Mouse (Mus musculus): Measurements from ENCODE around the gene Gyg. TPM values are rescaled to one million over a fixed set of nuclear protein-coding genes. Genes with fewer than 3 reads are reported as not detected.

Gene Gyg
- total RNA-seq, 2 experiments from 2014 or later, result 28.8 to 29.0 TPM

DNA sequence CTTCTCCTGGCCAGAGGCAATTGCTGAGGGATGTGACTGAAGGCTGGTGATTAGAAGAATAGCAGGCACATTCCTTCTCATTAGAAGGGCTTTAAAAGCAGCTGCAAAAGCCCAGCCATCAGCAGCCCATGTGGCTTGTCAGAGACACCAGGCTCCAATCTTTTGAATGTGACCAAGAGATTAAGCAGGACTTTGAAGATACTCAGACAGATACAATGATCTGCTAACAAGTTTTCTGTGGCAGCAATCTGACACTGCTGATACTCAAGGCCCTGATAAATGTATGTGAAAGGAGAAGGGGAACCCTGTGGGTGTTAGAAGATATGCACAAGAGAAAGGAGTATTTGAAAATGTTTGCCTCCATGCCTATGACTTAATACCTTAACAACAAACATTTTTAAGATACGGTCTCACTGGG lies 9.4 kb downstream of the Gyg start:
- no peak for TF ChIP-seq CTCF (IDR thresholded peaks at IDR 0.05)
- DNase-seq (ENCODE audit: extremely low spot score in 1 of 2, low spot score in 2 of 2), result no peak
- Histone ChIP-seq H3K4me3 (no peak overlapping the region), H3K27ac (no peak overlapping the region)
- intact Hi-C loops (cut with DNase I), result no loop called here

DNA sequence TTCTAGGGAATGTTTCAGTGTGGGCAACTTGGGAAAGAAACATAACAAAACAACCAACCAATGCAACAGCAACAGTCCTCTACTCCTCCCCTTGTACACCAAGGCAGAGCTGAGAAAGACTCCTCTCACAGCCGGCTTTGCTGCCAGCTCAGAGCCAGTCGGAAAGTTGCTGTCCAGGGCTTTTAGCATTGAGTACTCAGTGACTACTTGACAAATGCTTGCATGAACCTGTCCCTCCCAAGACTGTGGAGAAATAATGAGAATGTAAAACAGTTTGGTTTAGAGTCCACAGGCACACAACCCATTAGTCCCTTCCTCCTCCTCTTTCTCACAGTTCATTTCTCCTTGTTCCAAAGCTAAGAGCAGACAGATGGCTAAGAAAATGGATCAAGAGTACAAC lies 10.7 kb downstream of the Gyg start:
- Histone ChIP-seq H3K27ac (no peak overlapping the region), H3K4me3 (no peak overlapping the region)
- intact Hi-C loops (cut with DNase I), result no loop called here
- TF ChIP-seq CTCF (IDR thresholded peaks at IDR 0.05), result no peak
- no peak for DNase-seq (ENCODE audit: extremely low spot score in 1 of 2, low spot score in 2 of 2)

DNA sequence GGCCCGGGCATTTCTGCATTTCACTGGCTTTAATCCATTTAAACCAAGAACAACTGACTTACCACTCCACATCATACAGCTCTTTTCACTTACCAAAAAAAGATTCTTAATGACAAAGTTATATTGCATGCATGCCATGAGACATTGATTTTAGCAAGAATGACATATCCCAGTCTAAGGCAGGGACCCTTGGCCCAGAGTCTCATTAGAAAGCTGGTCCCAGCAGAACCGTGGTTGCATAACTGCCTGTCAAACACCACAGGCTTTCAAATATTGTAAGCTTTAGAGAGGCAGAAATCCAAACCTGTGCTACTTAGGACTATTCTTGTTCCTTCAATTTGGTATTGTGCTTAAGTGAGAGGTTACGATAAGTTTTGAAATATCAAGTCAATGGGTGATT lies 11.4 kb downstream of the Gyg start:
- no peak for DNase-seq (ENCODE audit: extremely low spot score in 1 of 2, low spot score in 2 of 2)
- TF ChIP-seq CTCF (IDR thresholded peaks at IDR 0.05), result no peak
- no peak overlapping the region for H3K4me3 ChIP-seq
- intact Hi-C loops (cut with DNase I), result no loop called here
- H3K27ac ChIP-seq, result no peak overlapping the region

- no peak overlapping the region for H3K27ac ChIP-seq
- TF ChIP-seq CTCF (IDR thresholded peaks at IDR 0.05), result no peak
- H3K4me3 ChIP-seq, result no peak overlapping the region
- no peak for DNase-seq (ENCODE audit: extremely low spot score in 1 of 2, low spot score in 2 of 2)
- intact Hi-C loops (cut with DNase I), result no loop called here
These were observed 12.5 kb downstream of the Gyg start for GRCm38 (mm10) chr3:20142576-20142975.

DNA sequence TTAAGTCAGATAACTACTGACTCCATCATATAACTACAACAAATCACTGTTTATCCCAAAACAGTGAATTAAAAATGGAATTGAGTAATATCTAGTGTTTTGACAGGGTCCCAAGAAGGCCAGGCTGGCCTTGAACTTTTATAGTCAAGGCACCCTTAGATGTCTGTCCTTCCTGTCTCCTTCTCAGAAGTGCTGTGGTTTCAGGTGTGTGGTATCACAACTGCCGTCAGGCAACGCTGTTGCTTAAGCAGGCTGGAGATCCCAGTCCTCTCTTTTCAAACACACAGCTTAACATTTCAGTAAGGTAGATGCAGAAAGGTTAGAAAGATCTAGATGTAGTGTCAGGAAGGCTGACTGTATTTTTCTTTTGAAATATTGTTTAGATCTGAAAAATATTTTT lies 13.0 kb downstream of the Gyg start:
- TF ChIP-seq CTCF (IDR thresholded peaks at IDR 0.05), result no peak
- Histone ChIP-seq H3K4me3 (no peak overlapping the region), H3K27ac (no peak overlapping the region)
- intact Hi-C loops (cut with DNase I), result no loop called here
- DNase-seq (ENCODE audit: extremely low spot score in 1 of 2, low spot score in 2 of 2), result no peak

DNA sequence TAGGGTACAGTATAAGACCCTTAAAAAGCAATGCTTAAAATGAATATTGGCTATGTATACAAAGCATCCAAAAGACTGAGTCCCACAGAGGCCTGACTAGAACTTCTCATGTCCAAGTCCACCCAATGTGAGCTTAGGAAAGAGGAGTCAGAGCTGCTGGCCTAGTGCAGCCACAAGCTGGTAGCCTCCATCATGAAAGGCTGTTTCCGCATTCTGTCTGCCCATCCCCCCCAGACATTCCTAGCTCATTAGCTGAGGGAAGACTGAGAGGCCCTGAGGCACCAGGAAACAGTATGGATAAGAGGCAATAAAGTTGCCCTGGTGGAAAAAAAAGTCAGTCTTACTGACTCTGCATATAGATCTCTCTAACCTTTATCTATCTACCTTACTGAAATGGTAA lies 13.4 kb downstream of the Gyg start:
- TF ChIP-seq CTCF (IDR thresholded peaks at IDR 0.05), result no peak
- intact Hi-C loops (cut with DNase I), result no loop called here
- no peak overlapping the region for H3K27ac ChIP-seq

DNA sequence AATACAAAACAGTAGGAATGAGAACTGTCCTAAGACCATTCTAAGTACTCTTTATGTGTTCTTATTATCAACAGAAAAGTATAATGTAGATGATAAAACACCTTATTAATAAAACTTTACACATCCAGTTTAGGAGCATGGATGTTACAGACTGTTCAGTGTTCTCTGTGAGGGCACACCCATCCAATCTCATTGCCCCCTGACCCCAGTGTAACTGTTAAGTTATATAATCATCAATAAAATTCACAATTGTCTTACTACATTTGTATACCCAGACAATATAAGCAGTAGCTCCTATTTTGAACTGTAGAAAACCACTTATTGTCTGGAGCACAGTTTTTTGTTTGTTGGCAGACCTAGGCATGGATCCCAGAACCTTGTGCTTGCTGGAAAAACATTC lies 13.9 kb downstream of the Gyg start:
- DNase-seq (ENCODE audit: extremely low spot score in 1 of 2, low spot score in 2 of 2), result no peak
- H3K27ac ChIP-seq, result no peak overlapping the region
- intact Hi-C loops (cut with DNase I), result no loop called here

More for the DNA sequence above, 13.4 kb downstream of the Gyg start:
- no peak overlapping the region for H3K4me3 ChIP-seq
- no peak for DNase-seq (ENCODE audit: extremely low spot score in 1 of 2, low spot score in 2 of 2)

DNA sequence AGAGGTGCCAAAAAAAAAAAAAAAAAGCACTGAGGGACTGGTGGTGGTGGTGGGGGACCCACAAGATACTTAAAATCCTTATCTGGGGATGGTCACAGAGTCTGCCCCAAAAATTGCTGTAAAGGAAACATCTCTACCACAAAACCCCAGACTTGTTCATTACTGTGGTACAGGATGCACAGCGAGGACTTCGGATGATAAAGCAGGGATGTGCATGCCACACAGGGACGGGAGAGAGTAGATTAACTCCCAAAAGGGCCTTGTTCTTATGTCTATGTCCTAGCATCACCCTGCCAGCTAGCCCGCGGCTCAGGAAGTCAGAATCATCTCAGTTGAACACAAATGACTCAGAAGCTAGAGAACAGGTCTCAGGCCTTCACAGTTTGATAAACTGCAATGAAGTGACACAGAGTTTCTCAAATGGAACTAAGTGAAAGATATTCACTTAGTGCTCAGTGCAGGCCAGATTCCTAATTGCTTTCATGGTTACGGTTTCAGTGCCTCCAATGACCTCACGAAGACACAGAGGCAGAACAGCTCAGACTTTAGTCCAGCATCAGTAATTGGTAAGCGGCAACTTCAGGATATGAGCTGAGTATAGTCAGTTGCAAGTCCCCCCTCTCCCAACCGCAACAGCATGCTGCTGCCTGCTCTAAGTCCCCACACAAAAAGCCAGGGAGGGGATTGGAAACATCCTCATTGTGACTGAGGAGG lies 18.1 kb downstream of the Gyg start:
- no peak overlapping the region for H3K27ac ChIP-seq
- intact Hi-C loops (cut with DNase I), result no loop called here
- no peak for TF ChIP-seq CTCF (IDR thresholded peaks at IDR 0.05)
- no peak overlapping the region for H3K4me3 ChIP-seq
- DNase-seq (ENCODE audit: extremely low spot score in 1 of 2, low spot score in 2 of 2), result no peak

More for the DNA sequence above, 13.9 kb downstream of the Gyg start:
- H3K4me3 ChIP-seq, result no peak overlapping the region
- no peak for TF ChIP-seq CTCF (IDR thresholded peaks at IDR 0.05)

- DNase-seq (ENCODE audit: extremely low spot score in 1 of 2, low spot score in 2 of 2), result no peak
- H3K27ac ChIP-seq, result no peak overlapping the region
- no peak for TF ChIP-seq CTCF (IDR thresholded peaks at IDR 0.05)
- no peak overlapping the region for H3K4me3 ChIP-seq
- intact Hi-C loops (cut with DNase I), result no loop called here
These were observed 20.6 kb downstream of the Gyg start for GRCm38 (mm10) chr3:20134545-20134944.

DNA sequence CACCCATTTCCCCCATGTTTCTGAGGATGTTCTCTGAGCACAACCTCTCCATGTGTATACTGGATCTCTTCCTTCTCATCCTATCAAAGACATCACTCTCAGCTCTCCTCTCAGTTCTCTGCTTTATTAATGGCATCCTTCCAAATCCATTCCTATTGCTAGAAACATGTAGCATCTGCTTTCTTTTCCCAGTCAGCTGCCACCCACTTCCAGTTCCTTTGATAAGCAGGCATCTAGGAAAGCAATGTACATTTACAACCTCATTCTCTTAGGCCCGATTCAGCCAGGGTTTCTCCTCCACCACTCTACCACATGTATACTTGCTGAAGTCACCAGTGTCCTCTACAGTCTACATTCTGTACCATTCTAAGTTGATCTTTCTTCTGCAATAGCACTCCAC lies 21.4 kb downstream of the Gyg start:
- Histone ChIP-seq H3K27ac (no peak overlapping the region), H3K4me3 (no peak overlapping the region)
- no peak for TF ChIP-seq CTCF (IDR thresholded peaks at IDR 0.05)
- DNase-seq (ENCODE audit: extremely low spot score in 1 of 2, low spot score in 2 of 2), result no peak
- intact Hi-C loops (cut with DNase I), result no loop called here

DNA sequence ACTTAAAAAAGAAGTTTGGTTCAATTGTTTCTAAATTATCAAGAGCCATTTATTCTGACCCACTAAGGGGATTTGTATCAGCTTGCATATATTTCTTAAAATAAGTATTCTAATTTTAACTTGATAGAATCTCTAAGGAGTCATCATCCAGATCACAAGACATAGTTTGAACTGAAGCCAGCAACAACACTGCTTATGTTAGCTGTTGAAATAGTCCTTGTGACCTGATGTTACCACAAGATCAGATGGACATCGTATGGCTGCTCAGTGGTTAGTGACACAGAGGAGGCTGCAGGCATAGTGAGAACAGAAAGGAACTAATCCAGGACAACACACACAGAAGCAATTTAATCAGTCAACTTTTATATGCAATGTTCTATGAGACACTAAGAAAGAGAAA lies 22.4 kb downstream of the Gyg start:
- Histone ChIP-seq H3K4me3 (no peak overlapping the region), H3K27ac (no peak overlapping the region)
- intact Hi-C loops (cut with DNase I), result no loop called here
- no peak for TF ChIP-seq CTCF (IDR thresholded peaks at IDR 0.05)
- DNase-seq (ENCODE audit: extremely low spot score in 1 of 2, low spot score in 2 of 2), result no peak

DNA sequence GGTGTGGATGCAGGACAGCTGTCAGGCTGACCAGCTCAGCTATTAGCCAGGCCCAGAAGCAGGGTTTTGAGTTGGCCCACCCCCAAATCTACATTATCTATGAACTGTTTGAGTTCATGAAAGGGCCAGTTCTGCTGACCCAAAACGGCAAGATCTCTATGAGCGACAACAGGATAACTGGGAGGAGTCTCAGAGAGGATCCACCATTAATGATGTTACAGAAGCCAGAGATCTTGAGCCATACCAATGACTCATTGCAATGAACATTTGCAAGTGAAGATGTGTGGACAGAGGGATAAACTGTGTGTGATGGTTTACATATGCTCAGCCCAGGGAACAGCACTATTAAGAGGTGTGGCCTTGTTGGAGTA lies 23.8 kb downstream of the Gyg start:
- intact Hi-C loops (cut with DNase I), result no loop called here
- no peak overlapping the region for H3K27ac ChIP-seq
- DNase-seq (ENCODE audit: extremely low spot score in 1 of 2, low spot score in 2 of 2), result no peak
- TF ChIP-seq CTCF (IDR thresholded peaks at IDR 0.05), result no peak
- no peak overlapping the region for H3K4me3 ChIP-seq
